Mouse (Mus musculus): ENCODE results near the gene Fgf15. TPM values are rescaled to one million over a fixed set of nuclear protein-coding genes. Genes with fewer than 3 reads are reported as not detected.

The Fgf15 gene
- polyA plus RNA-seq, 1 experiment from 2014 or later = 0.07 TPM

DNA sequence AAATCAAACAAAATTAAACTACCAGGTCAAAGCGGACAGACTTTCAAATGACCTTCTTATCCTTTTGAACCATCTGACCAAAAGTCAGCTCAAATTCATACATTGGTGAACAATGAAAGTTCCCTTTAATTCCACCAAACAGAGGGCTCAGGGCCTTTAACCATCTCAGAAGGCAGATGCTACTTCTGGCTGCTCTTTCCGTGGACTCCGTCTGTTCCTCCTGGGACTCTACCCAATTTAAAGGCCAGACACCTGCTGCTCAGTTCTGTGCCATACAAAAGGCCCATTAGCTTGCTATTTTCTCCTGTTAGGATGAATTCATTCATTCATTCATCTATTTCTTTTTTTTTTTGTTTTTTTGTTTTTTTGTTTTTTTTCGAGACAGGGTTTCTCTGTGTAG, 16.6 kb downstream of the Fgf15 start:
- H3K27me3 ChIP-seq = peaks cover 10% of the 10 kb centered on the region; the same call in 1 of the 2 replicates
- H3K4me1 ChIP-seq (replicated peaks) = peaks cover 22% of the 10 kb centered on the region
- DNase-seq = no peak
- peaks cover 12% of the 10 kb centered on the region for H3K36me3 ChIP-seq
- no peak for ATAC-seq (ENCODE audit: low read depth)
- WGBS (ENCODE audit: insufficient replicate concordance) = 71% methylated on average over 4 of the region's 4 CpGs
- H3K27ac ChIP-seq = no peak overlapping the region
- H3K9ac ChIP-seq = no peak overlapping the region
- no peak overlapping the region for H3K4me3 ChIP-seq (replicated peaks)
- H3K4me2 ChIP-seq = no peak overlapping the region
- no peaks in the 10 kb centered on the region for H3K9me3 ChIP-seq (replicated peaks)

DNA sequence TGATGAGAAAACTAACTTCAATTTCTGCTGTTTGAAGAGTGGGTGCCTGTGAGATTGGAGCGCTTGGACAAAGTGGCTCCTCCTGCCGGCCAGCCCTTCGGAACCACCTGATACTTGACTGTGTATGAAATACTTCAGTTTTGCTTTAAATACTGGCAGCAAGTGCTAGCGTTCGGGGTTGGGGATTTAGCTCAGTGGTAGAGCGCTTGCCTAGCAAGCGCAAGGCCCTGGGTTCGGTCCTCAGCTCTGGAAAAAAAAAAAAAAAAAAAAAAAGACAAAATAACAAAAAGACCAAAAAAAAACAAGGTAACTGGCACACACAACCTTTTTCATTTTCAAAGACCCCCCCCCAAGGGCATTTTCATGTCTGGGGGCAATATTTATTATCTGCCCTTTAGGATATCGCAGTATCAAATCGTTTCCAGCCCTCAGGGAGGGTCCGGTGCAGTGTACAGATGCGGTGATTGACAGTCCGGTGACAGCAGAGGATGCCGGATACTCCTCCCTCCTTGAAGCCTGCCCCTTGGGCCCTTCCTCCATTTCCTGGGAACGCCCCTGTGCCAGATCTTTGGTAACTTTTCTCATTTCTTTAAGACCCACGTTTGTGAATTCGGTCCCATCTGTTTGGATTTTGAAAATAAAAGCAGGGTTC, 18.1 kb downstream of the Fgf15 start:
- H3K36me3 ChIP-seq = peaks cover 26% of the 10 kb centered on the region
- 6% methylated on average over 17 of the region's 17 CpGs for WGBS (ENCODE audit: insufficient replicate concordance)
- H3K9ac ChIP-seq = peak overlapping the region; percentile 86; the same call in 1 of the 2 replicates
- H3K27ac ChIP-seq = no peak overlapping the region
- ATAC-seq (ENCODE audit: low read depth) = peak; percentile 91
- H3K27me3 ChIP-seq = peaks cover 6% of the 10 kb centered on the region; the same call in 1 of the 2 replicates
- H3K4me3 ChIP-seq (replicated peaks) = peak overlapping the region; percentile 89
- no peak for DNase-seq
- H3K4me2 ChIP-seq = peak overlapping the region; percentile 96
- H3K4me1 ChIP-seq (replicated peaks) = peaks cover 22% of the 10 kb centered on the region
- no peaks in the 10 kb centered on the region for H3K9me3 ChIP-seq (replicated peaks)

DNA sequence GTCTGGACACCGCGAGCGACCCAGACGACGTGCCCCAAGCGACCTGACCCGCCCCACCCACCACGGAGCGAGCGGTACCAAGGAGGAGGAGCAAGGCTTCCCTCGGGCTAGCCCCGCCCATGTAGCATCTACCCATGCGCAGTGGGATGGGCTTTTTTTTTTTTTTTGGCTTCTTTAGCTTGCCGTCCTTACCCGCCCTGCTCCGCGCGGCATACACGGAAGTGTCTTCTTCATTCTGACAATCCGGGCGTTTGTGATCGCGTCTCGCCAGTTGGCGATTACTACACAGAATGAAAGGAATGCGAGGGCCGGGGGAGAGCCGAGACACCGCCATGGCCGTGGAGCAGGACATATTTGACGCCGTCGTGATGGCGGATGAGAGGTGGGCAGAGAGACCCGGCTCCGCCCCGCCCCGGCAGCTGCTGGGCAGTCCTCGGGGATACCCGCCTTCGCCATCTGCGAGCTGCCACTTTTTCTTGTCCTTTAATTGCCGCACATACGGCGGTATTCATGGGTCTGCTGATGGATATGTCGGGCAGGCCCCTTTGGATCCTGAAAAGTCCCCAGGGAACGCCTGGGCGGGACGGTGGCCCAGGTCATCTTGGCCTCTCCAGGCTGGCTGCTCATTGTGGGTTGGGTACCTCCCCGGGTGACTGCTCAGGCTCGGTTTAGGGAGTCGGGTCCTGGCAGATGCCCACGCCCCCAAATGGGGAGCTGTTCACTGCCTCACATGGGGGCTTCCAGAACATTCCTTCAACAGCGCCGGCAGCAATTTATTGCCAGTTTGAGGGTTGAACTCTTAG, 18.8 kb downstream of the Fgf15 start, which contains the start of gene LTO1:
TSS of gene LTO1 (plus strand) at position 153 of the 803 bp plus-strand sequence.
- WGBS (ENCODE audit: insufficient replicate concordance) = under 1% methylated on average over 55 of the region's 55 CpGs
- ATAC-seq (ENCODE audit: low read depth) (peak; percentile 93), DNase-seq (peak; percentile 85)
- peaks cover 33% of the 10 kb centered on the region for H3K36me3 ChIP-seq
- peak within 1 kb of the TSS; percentile 86 for H3K9ac ChIP-seq
- no peaks in the 10 kb centered on the region for H3K27me3 ChIP-seq
- no peaks in the 10 kb centered on the region for H3K9me3 ChIP-seq (replicated peaks)
- peak within 1 kb of the TSS; percentile 65 for H3K27ac ChIP-seq
- H3K4me2 ChIP-seq = peak within 1 kb of the TSS; percentile 96
- peaks cover 22% of the 10 kb centered on the region for H3K4me1 ChIP-seq (replicated peaks)
- H3K4me3 ChIP-seq (replicated peaks) = peak within 1 kb of the TSS; percentile 89

DNA sequence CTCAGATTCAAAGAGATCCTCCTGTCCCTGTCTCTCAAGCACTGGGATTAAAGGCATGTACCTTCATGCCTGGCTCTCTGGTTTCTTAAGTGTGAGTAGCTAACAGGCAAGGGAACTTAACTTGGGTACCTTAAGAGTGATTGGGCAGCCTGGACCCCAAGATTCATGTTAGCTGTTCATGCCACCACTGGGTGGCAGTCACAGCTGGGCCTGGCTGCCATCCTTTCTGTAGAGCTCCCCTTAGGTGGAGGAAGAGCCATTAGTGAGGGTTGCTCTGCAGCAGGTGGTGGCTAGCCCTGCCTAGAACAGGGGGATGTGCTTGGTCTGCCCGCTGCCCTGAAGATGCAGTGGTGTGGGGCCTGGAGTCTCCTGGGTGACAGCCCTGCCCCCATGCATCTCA, 22.5 kb downstream of the Fgf15 start:
- ATAC-seq (ENCODE audit: low read depth) (no peak), DNase-seq (no peak)
- 69% methylated on average over 1 of the region's 1 CpGs for WGBS (ENCODE audit: insufficient replicate concordance)
- Histone ChIP-seq H3K9me3 (replicated peaks) (no peaks in the 10 kb centered on the region), H3K4me3 (replicated peaks) (no peak overlapping the region), H3K4me1 (replicated peaks) (peaks cover 26% of the 10 kb centered on the region), H3K27ac (no peak overlapping the region), H3K9ac (no peak overlapping the region), H3K36me3 (peaks cover 48% of the 10 kb centered on the region), H3K27me3 (no peaks in the 10 kb centered on the region), H3K4me2 (no peak overlapping the region)

DNA sequence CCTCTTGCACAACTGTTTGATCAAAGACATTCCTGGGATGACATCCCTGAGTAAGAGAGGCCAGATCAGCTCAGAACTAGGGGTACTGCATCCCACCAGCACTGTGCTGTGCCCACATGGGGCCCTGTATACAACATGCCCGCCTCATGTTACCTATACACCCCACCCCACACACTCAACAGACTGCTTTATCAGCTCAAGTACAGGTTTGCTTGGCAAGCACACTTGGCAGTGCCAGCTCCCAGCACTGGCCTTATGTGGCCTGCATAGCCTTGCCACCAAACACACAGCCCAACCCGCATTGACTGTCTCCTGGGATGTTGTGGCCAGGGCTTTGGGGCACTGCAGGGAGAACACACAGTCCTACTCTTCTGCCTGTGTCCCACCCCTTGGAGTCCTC, 31.3 kb downstream of the Fgf15 start:
- WGBS (ENCODE audit: insufficient replicate concordance) = 73% methylated on average over 2 of the region's 2 CpGs
- H3K4me1 ChIP-seq (replicated peaks) = peaks cover 14% of the 10 kb centered on the region; the same call in 1 of the 2 replicates
- no peak overlapping the region for H3K9ac ChIP-seq
- no peak overlapping the region for H3K4me3 ChIP-seq (replicated peaks)
- no peaks in the 10 kb centered on the region for H3K9me3 ChIP-seq (replicated peaks)
- no peak overlapping the region for H3K27ac ChIP-seq
- ATAC-seq (ENCODE audit: low read depth) (peak; percentile 9; the same call in 1 of the 2 replicates), DNase-seq (no peak)
- H3K4me2 ChIP-seq = no peak overlapping the region
- no peaks in the 10 kb centered on the region for H3K27me3 ChIP-seq
- H3K36me3 ChIP-seq = peaks cover 24% of the 10 kb centered on the region

DNA sequence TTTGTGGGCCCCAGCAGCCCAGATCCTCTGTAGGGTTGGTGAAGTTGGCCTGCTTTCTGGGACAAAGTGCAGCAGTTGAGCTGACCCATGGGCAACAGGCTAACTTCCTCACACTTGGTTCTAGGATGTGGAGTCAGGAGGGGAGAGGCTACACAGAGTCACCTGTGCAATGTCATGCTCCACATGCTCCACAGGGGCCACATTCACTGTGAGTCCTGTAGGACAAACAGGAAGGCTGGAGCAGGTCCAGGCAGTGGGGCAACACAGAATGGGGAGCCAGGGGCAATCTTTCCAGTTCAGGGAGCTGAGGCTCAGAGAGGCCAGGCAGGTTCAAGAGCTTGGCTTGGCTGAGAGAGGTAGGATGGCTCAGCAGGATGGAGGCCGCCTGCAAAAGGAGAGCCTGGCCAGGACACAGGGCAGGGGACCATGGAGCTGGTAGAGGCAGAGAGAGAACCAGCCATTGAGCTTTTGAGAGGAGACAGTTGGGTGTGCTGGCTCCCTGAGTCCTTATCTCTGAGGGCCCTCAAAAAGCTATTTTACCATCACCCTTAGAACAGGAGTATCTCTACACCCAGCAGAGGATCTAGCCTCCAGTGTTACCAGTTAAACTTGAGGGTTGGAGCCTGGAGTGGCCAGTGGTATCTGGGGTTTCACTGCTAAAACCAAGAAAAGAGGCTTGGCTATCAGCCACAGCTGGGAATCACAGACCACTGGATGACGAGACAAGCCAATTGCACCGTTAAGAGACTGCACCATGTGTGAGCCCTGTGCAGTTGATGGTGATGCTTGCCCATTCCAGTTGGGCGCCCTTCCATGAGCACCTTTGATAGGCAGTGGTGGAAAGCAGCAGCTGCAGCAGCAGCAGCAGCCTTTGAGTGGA, 31.9 kb downstream of the Fgf15 start:
- Histone ChIP-seq H3K4me2 (no peak overlapping the region), H3K36me3 (peaks cover 31% of the 10 kb centered on the region), H3K9ac (no peak overlapping the region), H3K27ac (no peak overlapping the region), H3K27me3 (no peaks in the 10 kb centered on the region), H3K4me1 (replicated peaks) (peaks cover 12% of the 10 kb centered on the region; the same call in 1 of the 2 replicates), H3K9me3 (replicated peaks) (no peaks in the 10 kb centered on the region), H3K4me3 (replicated peaks) (no peak overlapping the region)
- ATAC-seq (ENCODE audit: low read depth) = peak; percentile 18; the same call in 1 of the 2 replicates
- WGBS (ENCODE audit: insufficient replicate concordance) = 62% methylated on average over 4 of the region's 4 CpGs
- no peak for DNase-seq

DNA sequence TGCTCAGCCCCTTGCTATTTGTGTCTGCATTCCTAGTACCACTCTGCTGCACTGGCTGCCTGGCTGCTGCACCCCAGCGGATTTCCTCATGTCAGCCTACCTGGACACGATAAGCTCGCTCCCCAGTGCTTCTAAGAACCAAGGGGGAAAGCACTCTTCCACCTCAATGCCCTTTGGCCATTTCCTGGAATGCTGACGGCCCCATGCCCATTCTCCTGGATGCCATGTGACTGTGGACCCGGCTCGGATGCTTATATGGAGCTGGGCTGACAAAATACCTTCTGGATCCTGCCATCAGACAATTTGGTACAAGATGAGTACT, 32.5 kb downstream of the Fgf15 start:
- H3K36me3 ChIP-seq = peaks cover 37% of the 10 kb centered on the region
- WGBS (ENCODE audit: insufficient replicate concordance) = 71% methylated on average over 6 of the region's 6 CpGs
- DNase-seq = no peak
- no peaks in the 10 kb centered on the region for H3K9me3 ChIP-seq (replicated peaks)
- no peak overlapping the region for H3K9ac ChIP-seq
- peaks cover 10% of the 10 kb centered on the region; the same call in 1 of the 2 replicates for H3K4me1 ChIP-seq (replicated peaks)
- H3K4me2 ChIP-seq = no peak overlapping the region
- H3K27ac ChIP-seq = no peak overlapping the region
- no peak overlapping the region for H3K4me3 ChIP-seq (replicated peaks)
- no peaks in the 10 kb centered on the region for H3K27me3 ChIP-seq
- ATAC-seq (ENCODE audit: low read depth) = no peak

DNA sequence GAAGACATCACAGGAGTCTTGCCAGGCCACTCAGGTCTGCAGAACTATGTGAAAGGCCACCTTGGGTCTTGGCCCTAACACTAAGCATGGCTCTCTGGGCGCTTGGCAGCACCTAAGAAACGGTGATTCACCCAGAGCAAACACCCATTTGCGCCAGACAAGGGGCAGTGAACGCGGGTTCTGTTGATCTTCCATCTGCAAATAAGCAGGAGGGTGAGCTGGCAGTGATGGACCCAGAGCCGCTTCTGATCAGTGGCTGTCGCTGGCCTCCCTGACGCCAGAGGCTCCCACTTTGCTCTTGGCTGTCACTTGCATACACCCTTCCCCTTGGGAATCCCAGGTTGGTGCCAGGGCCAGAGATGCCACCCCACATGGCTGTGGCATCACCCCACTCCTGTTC, 33.2 kb downstream of the Fgf15 start:
- no peak overlapping the region for H3K4me3 ChIP-seq (replicated peaks)
- H3K9ac ChIP-seq = no peak overlapping the region
- H3K9me3 ChIP-seq (replicated peaks) = no peaks in the 10 kb centered on the region
- peaks cover 10% of the 10 kb centered on the region; the same call in 1 of the 2 replicates for H3K4me1 ChIP-seq (replicated peaks)
- ATAC-seq (ENCODE audit: low read depth) (no peak), DNase-seq (no peak)
- 66% methylated on average over 8 of the region's 8 CpGs for WGBS (ENCODE audit: insufficient replicate concordance)
- H3K27ac ChIP-seq = no peak overlapping the region
- no peaks in the 10 kb centered on the region for H3K27me3 ChIP-seq
- peaks cover 41% of the 10 kb centered on the region for H3K36me3 ChIP-seq
- H3K4me2 ChIP-seq = no peak overlapping the region

DNA sequence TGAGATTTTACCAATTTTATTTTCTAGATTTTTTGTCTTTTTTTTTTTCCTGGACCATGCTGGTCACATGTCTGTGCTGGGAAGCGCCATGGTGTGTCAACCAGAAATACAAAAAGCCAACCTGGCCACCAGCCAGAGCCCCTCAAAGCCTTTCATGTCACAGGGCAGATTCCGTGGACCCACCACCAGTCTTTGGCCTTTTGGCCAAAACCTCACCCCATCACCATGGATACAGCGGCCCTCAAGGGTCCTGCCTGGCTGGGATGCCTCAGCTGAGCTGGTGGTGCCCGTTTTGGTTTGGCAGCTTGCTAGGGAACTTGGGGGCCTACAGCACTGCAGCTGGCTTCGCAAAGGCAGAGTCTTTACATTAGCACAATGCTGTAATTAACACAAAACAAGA, 33.6 kb downstream of the Fgf15 start:
- Histone ChIP-seq H3K9me3 (replicated peaks) (no peaks in the 10 kb centered on the region), H3K4me2 (no peak overlapping the region), H3K4me1 (replicated peaks) (peaks cover 10% of the 10 kb centered on the region; the same call in 1 of the 2 replicates), H3K27me3 (no peaks in the 10 kb centered on the region), H3K4me3 (replicated peaks) (no peak overlapping the region), H3K27ac (no peak overlapping the region), H3K9ac (no peak overlapping the region), H3K36me3 (peaks cover 44% of the 10 kb centered on the region)
- no peak for ATAC-seq (ENCODE audit: low read depth)
- whole genome bisulfite sequencing (ENCODE audit: insufficient replicate concordance) = 70% methylated on average over 5 of the region's 5 CpGs
- DNase-seq = no peak

DNA sequence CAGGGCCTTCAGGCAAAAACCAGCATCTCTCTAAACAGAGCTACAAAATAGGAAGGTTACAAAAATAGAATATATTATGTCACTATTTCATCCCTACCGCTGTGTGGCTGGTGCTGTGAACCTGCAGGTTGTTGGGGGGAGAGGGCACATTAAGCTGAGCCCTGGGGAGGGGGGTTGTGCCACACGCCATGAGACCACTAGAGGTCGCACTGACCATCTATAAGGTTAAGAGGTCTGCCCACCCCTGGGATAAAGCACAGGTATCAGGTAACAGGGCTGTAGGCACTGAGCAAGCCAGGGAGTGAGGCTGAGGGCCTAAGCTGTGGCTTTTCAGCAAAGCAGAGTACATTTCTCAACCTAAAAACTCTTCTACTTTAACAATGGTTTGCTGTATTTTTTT, 35.4 kb downstream of the Fgf15 start:
- Histone ChIP-seq H3K9ac (no peak overlapping the region), H3K4me2 (no peak overlapping the region), H3K27me3 (peaks cover 2% of the 10 kb centered on the region; the same call in 1 of the 2 replicates), H3K4me3 (replicated peaks) (no peak overlapping the region), H3K27ac (no peak overlapping the region), H3K36me3 (peaks cover 59% of the 10 kb centered on the region), H3K4me1 (replicated peaks) (peaks cover 11% of the 10 kb centered on the region), H3K9me3 (replicated peaks) (no peaks in the 10 kb centered on the region)
- WGBS (ENCODE audit: insufficient replicate concordance) = 15% methylated on average over 3 of the region's 3 CpGs
- ATAC-seq (ENCODE audit: low read depth) (no peak), DNase-seq (no peak)

DNA sequence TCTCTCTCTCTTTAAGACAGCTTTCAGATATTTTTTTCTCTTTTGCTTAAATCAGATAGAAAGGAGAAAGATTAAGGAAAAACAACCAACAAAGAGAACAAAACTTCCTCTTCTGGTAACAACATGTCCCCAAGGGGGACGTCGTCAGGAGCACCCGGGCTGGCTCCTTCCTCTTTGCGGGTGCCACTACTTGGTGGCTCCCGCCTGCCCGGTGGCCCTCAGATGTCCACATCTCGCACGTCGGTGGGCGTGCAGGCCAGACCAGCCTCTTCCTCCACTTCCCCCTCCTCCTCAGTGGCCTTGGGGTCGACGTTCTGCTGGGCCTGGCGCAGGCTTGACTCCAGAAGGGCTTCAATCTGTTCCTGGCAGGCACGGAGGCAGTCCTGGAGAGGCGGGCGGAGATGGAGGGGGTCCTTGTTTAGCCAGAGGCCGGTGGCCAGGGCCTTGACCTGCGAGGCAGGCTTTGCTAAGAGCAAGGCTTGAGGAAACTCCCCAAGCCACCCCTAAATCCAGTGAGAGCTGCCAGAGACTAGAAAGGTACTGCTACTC, 36.1 kb downstream of the Fgf15 start:
- H3K9me3 ChIP-seq (replicated peaks) = no peaks in the 10 kb centered on the region
- H3K4me3 ChIP-seq (replicated peaks) = no peak overlapping the region
- no peak for DNase-seq
- H3K27ac ChIP-seq = no peak overlapping the region
- peaks cover 63% of the 10 kb centered on the region for H3K36me3 ChIP-seq
- H3K4me1 ChIP-seq (replicated peaks) = peaks cover 14% of the 10 kb centered on the region
- no peak overlapping the region for H3K4me2 ChIP-seq
- 44% methylated on average over 18 of the region's 18 CpGs for WGBS (ENCODE audit: insufficient replicate concordance)
- peaks cover 9% of the 10 kb centered on the region for H3K27me3 ChIP-seq
- no peak overlapping the region for H3K9ac ChIP-seq
- ATAC-seq (ENCODE audit: low read depth) = no peak

Data from liver, embryonic 13.5 days (tissue).